Mouse (Mus musculus) bone marrow macrophage, adult 2 months (primary cell): ENCODE data around the gene Tspan9.

Experiments used
- CTCF ChIP-seq: IDR thresholded peaks from 2 replicates; pipeline ENCODE4 v1.5.1; 2012; ENCODE audit warnings: low read depth, mild to moderate bottlenecking, low read length, moderate library complexity
- POLR2A ChIP-seq: IDR thresholded peaks from 2 replicates; pipeline ENCODE4 v1.6.1; 2012; ENCODE audit warnings: mild to moderate bottlenecking, low read depth, low read length, borderline replicate concordance

- TF ChIP-seq POLR2A = no peak
- no peak for TF ChIP-seq CTCF
These were observed 14.0 kb downstream of the Tspan9 start for GRCm38 (mm10) chr6:128129382-128129781.
